Mouse (Mus musculus) liver, postnatal 0 days (tissue): ENCODE data around the gene Syndig1.

ENCODE experiments used
- CTCF ChIP-seq: sonication (generic); IDR thresholded peaks from 2 replicates; pipeline ENCODE4 v1.5.1; 2016; ENCODE audit warnings: antibody characterized with exemption, low read depth
- EP300 ChIP-seq: IDR thresholded peaks from 2 replicates; pipeline ENCODE4 v1.6.1; 2016; ENCODE audit warnings: antibody characterized with exemption, low read depth, mild to moderate bottlenecking

- TF ChIP-seq CTCF: no peak
- no peak for TF ChIP-seq EP300
These were observed 171.6 kb downstream of the Syndig1 start for GRCm38 (mm10) chr2:150000564-150000963.
